Mouse (Mus musculus) brain, embryonic 14.5 days (tissue): ENCODE results near the gene Rbmx.

Source experiments
- CTCF ChIP-seq: fragments of 200-500 bp; IDR thresholded peaks from 2 replicates; pipeline ENCODE4 v1.5.1; 2012; ENCODE audit warnings: inconsistent platforms, mild to moderate bottlenecking, moderate library complexity, borderline replicate concordance; ENCODE audit not compliant: insufficient read depth, insufficient read length; ENCODE audit errors: extremely low read depth
- POLR2A ChIP-seq: fragments of 200-500 bp; IDR thresholded peaks from 2 replicates; pipeline ENCODE4 v1.6.1; 2012; ENCODE audit warnings: mild to moderate bottlenecking, inconsistent platforms, borderline replicate concordance; ENCODE audit not compliant: poor library complexity, insufficient read depth, insufficient read length, severe bottlenecking; ENCODE audit errors: extremely low read depth

- TF ChIP-seq POLR2A (no peak), CTCF (no peak)
Observed at GRCm38 (mm10) chrX:57373543-57373942, 19.3 kb downstream of the Rbmx start.
